Mouse (Mus musculus) limb, embryonic 15.5 days (tissue): ENCODE results near the gene Bmpr1a. TPM values are rescaled to one million over a fixed set of nuclear protein-coding genes. Genes with fewer than 3 reads are reported as not detected.
"Not testable (repeated sequence)": the region's sequence is repeated elsewhere in the genome, so short reads cannot be mapped to it uniquely, and the experiment has no call there.

Experiments used
- ATAC-seq: fragments of 200-750 bp; cut with Nextera tagmentation; 2 replicates; pipeline ENCODE4 v1.8.0; 2017; ENCODE audit warnings: low read depth, moderate TSS enrichment; ENCODE audit not compliant: insufficient number of reproducible peaks, low FRiP score, low TSS enrichment
- H3K27ac ChIP-seq: fragments of 300-500 bp; sonication (generic); 2 replicates; pipeline ENCODE4 v1.5.1; 2015; ENCODE audit warnings: moderate library complexity, mild to moderate bottlenecking, inconsistent platforms
- H3K27me3 ChIP-seq: fragments of 300-500 bp; sonication (generic); 2 replicates; pipeline ENCODE4 v1.6.1; 2015; ENCODE audit warnings: inconsistent platforms
- H3K36me3 ChIP-seq: fragments of 300-500 bp; sonication (generic); 2 replicates; pipeline ENCODE4 v1.6.1; 2015; ENCODE audit warnings: inconsistent platforms
- H3K4me1 ChIP-seq: fragments of 300-500 bp; sonication (generic); 2 replicates; pipeline ENCODE4 v1.6.1; 2015; ENCODE audit warnings: inconsistent platforms
- H3K4me2 ChIP-seq: fragments of 300-500 bp; sonication (generic); 2 replicates; pipeline ENCODE4 v1.6.1; 2015; ENCODE audit warnings: mild to moderate bottlenecking, inconsistent platforms
- H3K4me3 ChIP-seq: fragments of 300-500 bp; sonication (generic); 2 replicates; pipeline ENCODE4 v1.5.1; 2015; ENCODE audit warnings: mild to moderate bottlenecking, inconsistent platforms
- H3K9ac ChIP-seq: fragments of 300-500 bp; sonication (generic); 2 replicates; pipeline ENCODE4 v1.6.1; 2015; ENCODE audit warnings: inconsistent platforms
- H3K9me3 ChIP-seq: fragments of 300-500 bp; sonication (generic); 2 replicates; pipeline ENCODE4 v1.6.1; 2016; ENCODE audit warnings: inconsistent platforms
- WGBS: fragments of 180-500 bp; shearing (Covaris S2); methylation state at CpG from one replicate; pipeline ENCODE4 v1.1.7; 2015; 5-methylcytosine and 5-hydroxymethylcytosine counted together
- polyA plus RNA-seq: library from polyadenylated mRNA; unstranded; fragments of >200 nt; fragmentation: Nextera tagmentation; extraction: Ambion mirVana; gene quantifications from 2 replicates; pipeline ENCODE4 v1.2.1, GENCODE M21; 2015

The Bmpr1a gene
- polyA plus RNA-seq, 1 experiment from 2014 or later: 54.8 TPM

- H3K4me1 ChIP-seq: peaks cover 6% of the 10 kb centered on the region; the same call in 1 of the 2 replicates
- WGBS: 95% methylated on average over 6 of the region's 6 CpGs
- H3K27me3 ChIP-seq: no peaks in the 10 kb centered on the region
- H3K4me2 ChIP-seq: no peak overlapping the region
- no peaks in the 10 kb centered on the region for H3K9me3 ChIP-seq
- H3K36me3 ChIP-seq: peaks cover 15% of the 10 kb centered on the region
- no peak overlapping the region for H3K9ac ChIP-seq
- no peak overlapping the region for H3K4me3 ChIP-seq
- no peak for ATAC-seq
- no peak overlapping the region for H3K27ac ChIP-seq
Observed at GRCm38 (mm10) chr14:34446624-34447023, 56.5 kb downstream of the Bmpr1a start.

GRCm38 (mm10) chr14:34445348-34445747 lies 57.8 kb downstream of the Bmpr1a start:
- Histone ChIP-seq H3K9me3 (no peaks in the 10 kb centered on the region), H3K36me3 (peaks cover 23% of the 10 kb centered on the region), H3K27me3 (no peaks in the 10 kb centered on the region), H3K9ac (no peak overlapping the region), H3K4me3 (no peak overlapping the region), H3K4me1 (peaks cover 6% of the 10 kb centered on the region; the same call in 1 of the 2 replicates), H3K27ac (peak overlapping the region; percentile 27; the same call in 1 of the 2 replicates), H3K4me2 (no peak overlapping the region)
- no peak for ATAC-seq
- 35% methylated on average over 3 of the region's 3 CpGs for WGBS

GRCm38 (mm10) chr14:34444924-34445323 lies 58.2 kb downstream of the Bmpr1a start:
- H3K9ac ChIP-seq: no peak overlapping the region
- no peaks in the 10 kb centered on the region for H3K27me3 ChIP-seq
- peak overlapping the region; percentile 27; the same call in 1 of the 2 replicates for H3K27ac ChIP-seq
- no peak for ATAC-seq
- no peak overlapping the region for H3K4me3 ChIP-seq
- H3K36me3 ChIP-seq: peaks cover 23% of the 10 kb centered on the region
- H3K9me3 ChIP-seq: no peaks in the 10 kb centered on the region
- peaks cover 6% of the 10 kb centered on the region; the same call in 1 of the 2 replicates for H3K4me1 ChIP-seq
- H3K4me2 ChIP-seq: no peak overlapping the region

- Histone ChIP-seq H3K27me3 (no peaks in the 10 kb centered on the region), H3K4me2 (no peak overlapping the region), H3K9me3 (no peaks in the 10 kb centered on the region), H3K4me1 (peaks cover 6% of the 10 kb centered on the region; the same call in 1 of the 2 replicates), H3K4me3 (no peak overlapping the region), H3K36me3 (peaks cover 23% of the 10 kb centered on the region), H3K9ac (no peak overlapping the region), H3K27ac (no peak overlapping the region)
- no peak for ATAC-seq
- WGBS: 74% methylated on average over 5 of the region's 5 CpGs
Observed at GRCm38 (mm10) chr14:34444368-34444767, 58.8 kb downstream of the Bmpr1a start.

GRCm38 (mm10) chr14:34442531-34442930 lies 60.6 kb downstream of the Bmpr1a start:
- no peak overlapping the region for H3K4me3 ChIP-seq
- no peaks in the 10 kb centered on the region for H3K9me3 ChIP-seq
- no peak for ATAC-seq
- H3K4me2 ChIP-seq: no peak overlapping the region
- no peak overlapping the region for H3K27ac ChIP-seq
- H3K9ac ChIP-seq: no peak overlapping the region
- H3K36me3 ChIP-seq: peaks cover 25% of the 10 kb centered on the region
- no peaks in the 10 kb centered on the region for H3K27me3 ChIP-seq
- peaks cover 6% of the 10 kb centered on the region; the same call in 1 of the 2 replicates for H3K4me1 ChIP-seq
- 55% methylated on average over 4 of the region's 4 CpGs for WGBS

GRCm38 (mm10) chr14:34440526-34441066 lies 62.5 kb downstream of the Bmpr1a start:
- H3K27ac ChIP-seq: no peak overlapping the region
- no peaks in the 10 kb centered on the region for H3K27me3 ChIP-seq
- H3K4me3 ChIP-seq: no peak overlapping the region
- 80% methylated on average over 3 of the region's 3 CpGs for WGBS
- peaks cover 6% of the 10 kb centered on the region; the same call in 1 of the 2 replicates for H3K4me1 ChIP-seq
- no peak overlapping the region for H3K9ac ChIP-seq
- H3K36me3 ChIP-seq: peaks cover 25% of the 10 kb centered on the region
- H3K9me3 ChIP-seq: no peaks in the 10 kb centered on the region
- no peak for ATAC-seq
- H3K4me2 ChIP-seq: no peak overlapping the region

- Histone ChIP-seq H3K4me1 (no peaks in the 10 kb centered on the region), H3K4me2 (no peak overlapping the region), H3K9me3 (no peaks in the 10 kb centered on the region), H3K9ac (no peak overlapping the region), H3K4me3 (no peak overlapping the region), H3K27me3 (no peaks in the 10 kb centered on the region), H3K27ac (no peak overlapping the region), H3K36me3 (peaks cover 46% of the 10 kb centered on the region)
- no peak for ATAC-seq
- 91% methylated on average over 1 of the region's 1 CpGs for WGBS
Observed at GRCm38 (mm10) chr14:34429069-34429468, 74.1 kb downstream of the Bmpr1a start.

GRCm38 (mm10) chr14:34428274-34428673 lies 74.9 kb downstream of the Bmpr1a start:
- no peaks in the 10 kb centered on the region for H3K9me3 ChIP-seq
- no peak overlapping the region for H3K9ac ChIP-seq
- no peaks in the 10 kb centered on the region for H3K27me3 ChIP-seq
- no peak for ATAC-seq
- H3K4me1 ChIP-seq: no peaks in the 10 kb centered on the region
- H3K4me3 ChIP-seq: no peak overlapping the region
- peaks cover 47% of the 10 kb centered on the region for H3K36me3 ChIP-seq
- WGBS: 93% methylated on average over 3 of the region's 3 CpGs
- H3K27ac ChIP-seq: no peak overlapping the region
- H3K4me2 ChIP-seq: no peak overlapping the region

GRCm38 (mm10) chr14:34421078-34421477 lies 82.1 kb downstream of the Bmpr1a start:
- ATAC-seq: no peak
- no peaks in the 10 kb centered on the region for H3K4me1 ChIP-seq
- H3K9ac ChIP-seq: no peak overlapping the region
- H3K36me3 ChIP-seq: peaks cover 59% of the 10 kb centered on the region
- H3K4me2 ChIP-seq: no peak overlapping the region
- WGBS: 82% methylated on average over 1 of the region's 1 CpGs
- no peak overlapping the region for H3K27ac ChIP-seq
- H3K27me3 ChIP-seq: no peaks in the 10 kb centered on the region
- no peak overlapping the region for H3K4me3 ChIP-seq
- no peaks in the 10 kb centered on the region for H3K9me3 ChIP-seq

- H3K27ac ChIP-seq: no peak overlapping the region
- H3K4me2 ChIP-seq: no peak overlapping the region
- H3K9me3 ChIP-seq: no peaks in the 10 kb centered on the region
- H3K4me3 ChIP-seq: no peak overlapping the region
- no peak overlapping the region for H3K9ac ChIP-seq
- H3K27me3 ChIP-seq: no peaks in the 10 kb centered on the region
- H3K36me3 ChIP-seq: peaks cover 72% of the 10 kb centered on the region
- ATAC-seq: no peak
- H3K4me1 ChIP-seq: no peaks in the 10 kb centered on the region
- 73% methylated on average over 5 of the region's 5 CpGs for WGBS
Observed at GRCm38 (mm10) chr14:34417501-34417900, 85.6 kb downstream of the Bmpr1a start.

- not testable (repeated sequence) for H3K27me3 ChIP-seq, H3K9ac ChIP-seq, H3K9me3 ChIP-seq, H3K4me1 ChIP-seq, H3K4me2 ChIP-seq, H3K4me3 ChIP-seq, ATAC-seq, H3K27ac ChIP-seq
- H3K36me3 ChIP-seq: peaks cover 70% of the 10 kb centered on the region
- 92% methylated on average over 4 of the region's 4 CpGs for WGBS
Observed at GRCm38 (mm10) chr14:34416946-34417345, 86.2 kb downstream of the Bmpr1a start.

- Histone ChIP-seq H3K9ac (no peak overlapping the region), H3K9me3 (no peaks in the 10 kb centered on the region), H3K36me3 (peaks cover 64% of the 10 kb centered on the region), H3K4me2 (no peak overlapping the region), H3K4me1 (no peaks in the 10 kb centered on the region), H3K27ac (no peak overlapping the region), H3K27me3 (no peaks in the 10 kb centered on the region), H3K4me3 (no peak overlapping the region)
- ATAC-seq: no peak
- WGBS: 80% methylated on average over 7 of the region's 7 CpGs
Observed at GRCm38 (mm10) chr14:34412164-34412896, 90.8 kb downstream of the Bmpr1a start.
